Mouse (Mus musculus): Measurements from ENCODE around the gene Pglyrp4. TPM values are rescaled to one million over a fixed set of nuclear protein-coding genes. Genes with fewer than 3 reads are reported as not detected.

The Pglyrp4 gene
- polyA plus RNA-seq, 1 experiment from 2014 or later: not detected

Other genes with a start within 250 kb of the Pglyrp4 start
- gene Snapin, start 235.9 kb upstream of the Pglyrp4 start, polyA plus RNA-seq (2015; fragmentation: Nextera tagmentation; extraction: Ambion mirVana): 69.9 and 70.6 TPM in 2 replicates
- gene Chtop, start 217.4 kb upstream of the Pglyrp4 start, polyA plus RNA-seq (2015; fragmentation: Nextera tagmentation; extraction: Ambion mirVana): 149 and 152 TPM in 2 replicates
- gene S100a1, start 212.5 kb upstream of the Pglyrp4 start, polyA plus RNA-seq (2015; fragmentation: Nextera tagmentation; extraction: Ambion mirVana): 79.4 and 87.1 TPM in 2 replicates
- 39.8 and 40.5 TPM in 2 replicates for gene S100a13, start 212.5 kb upstream of the Pglyrp4 start, polyA plus RNA-seq (2015; fragmentation: Nextera tagmentation; extraction: Ambion mirVana)
- gene S100a14, start 200.1 kb upstream of the Pglyrp4 start, polyA plus RNA-seq (2015; fragmentation: Nextera tagmentation; extraction: Ambion mirVana): 3.8 and 6.6 TPM in 2 replicates
- 190 and 192 TPM in 2 replicates for gene S100a16, start 189.7 kb upstream of the Pglyrp4 start, polyA plus RNA-seq (2015; fragmentation: Nextera tagmentation; extraction: Ambion mirVana)
- not detected in 2 replicates for gene S100a3, start 166.3 kb upstream of the Pglyrp4 start, polyA plus RNA-seq (2015; fragmentation: Nextera tagmentation; extraction: Ambion mirVana)
- gene S100a2, start 136.7 kb upstream of the Pglyrp4 start, polyA plus RNA-seq (2015; fragmentation: Nextera tagmentation; extraction: Ambion mirVana): not detected in 2 replicates
- not detected in 2 replicates for gene Gm42674, start 125.0 kb upstream of the Pglyrp4 start, polyA plus RNA-seq (2015; fragmentation: Nextera tagmentation; extraction: Ambion mirVana)
- 4.2 and 6.4 TPM in 2 replicates for gene S100a4, start 123.1 kb upstream of the Pglyrp4 start, polyA plus RNA-seq (2015; fragmentation: Nextera tagmentation; extraction: Ambion mirVana)
- gene S100a5, start 118.4 kb upstream of the Pglyrp4 start, polyA plus RNA-seq (2015; fragmentation: Nextera tagmentation; extraction: Ambion mirVana): 0.46 TPM in 1 of 2 replicates, not detected in the other
- 168 and 169 TPM in 2 replicates for gene S100a6, start 114.0 kb upstream of the Pglyrp4 start, polyA plus RNA-seq (2015; fragmentation: Nextera tagmentation; extraction: Ambion mirVana)
- 0.16 and 0.17 TPM in 2 replicates for gene S100a7a, start 72.9 kb upstream of the Pglyrp4 start, polyA plus RNA-seq (2015; fragmentation: Nextera tagmentation; extraction: Ambion mirVana)
- 34.3 and 50.5 TPM in 2 replicates for gene S100a8, start 57.9 kb upstream of the Pglyrp4 start, polyA plus RNA-seq (2015; fragmentation: Nextera tagmentation; extraction: Ambion mirVana)
- gene S100a9, start 31.2 kb upstream of the Pglyrp4 start, polyA plus RNA-seq (2015; fragmentation: Nextera tagmentation; extraction: Ambion mirVana): 19.3 and 31.5 TPM in 2 replicates
- not detected in 2 replicates for gene Gm5849, start 51.0 kb downstream of the Pglyrp4 start, polyA plus RNA-seq (2015; fragmentation: Nextera tagmentation; extraction: Ambion mirVana)